Mouse (Mus musculus) liver, embryonic 14.5 days (tissue): ENCODE measurements around the gene Ywhab. TPM values are rescaled to one million over a fixed set of nuclear protein-coding genes. Genes with fewer than 3 reads are reported as not detected.

Experiments
- ATAC-seq: fragments of 200-750 bp; cut with Nextera tagmentation; 2 replicates; pipeline ENCODE4 v1.8.0; 2017; ENCODE audit warnings: moderate number of reproducible peaks, mild to moderate bottlenecking, moderate library complexity; ENCODE audit not compliant: insufficient read depth
- DNase-seq, 3 experiments: peaks; one replicate each; pipeline ENCODE4 v3.0.0-alpha.2; 2012 to 2013; ENCODE audit warnings: low read depth in 3 of 3, low spot score in 3 of 3
- H3K27ac ChIP-seq: fragments of 300-500 bp; sonication (generic); 2 replicates; pipeline ENCODE4 v1.5.1; 2014; ENCODE audit warnings: moderate library complexity, mild to moderate bottlenecking, control low read depth, inconsistent platforms
- H3K27me3 ChIP-seq: fragments of 300-500 bp; sonication (generic); 2 replicates; pipeline ENCODE4 v1.6.1; 2014; ENCODE audit warnings: mild to moderate bottlenecking, low read length, moderate library complexity; ENCODE audit not compliant: control insufficient read depth, insufficient read depth
- H3K36me3 ChIP-seq: fragments of 300-500 bp; sonication (generic); replicated peaks from 2 replicates; pipeline ENCODE4 v1.6.1; 2014; ENCODE audit warnings: low read depth; ENCODE audit not compliant: control insufficient read depth, insufficient read depth
- H3K4me1 ChIP-seq, 2 experiments: fragments of 200-500 bp in 1 of 2; fragments of 300-500 bp in 1 of 2; sonication (generic) in 1 of 2; replicated peaks; 2 replicates each; pipeline ENCODE4 v1.6.1; 2012 to 2014; ENCODE audit warnings: antibody characterized with exemption in 1 of 2, inconsistent platforms in 1 of 2, low read length in 1 of 2; ENCODE audit not compliant: control insufficient read depth in 2 of 2, insufficient read depth in 2 of 2
- H3K4me2 ChIP-seq: fragments of 300-500 bp; sonication (generic); 2 replicates; pipeline ENCODE4 v1.6.1; 2014; ENCODE audit warnings: low read depth, mild to moderate bottlenecking, control low read depth, moderate library complexity
- H3K4me3 ChIP-seq, 2 experiments: fragments of 200-500 bp in 1 of 2; fragments of 300-500 bp in 1 of 2; sonication (generic) in 1 of 2; 2 replicates each; pipeline ENCODE4 v1.5.1; 2012 to 2014; ENCODE audit warnings: low read depth in 2 of 2, low read length in 2 of 2, mild to moderate bottlenecking in 2 of 2, control low read depth in 1 of 2, inconsistent platforms in 1 of 2, moderate library complexity in 1 of 2; ENCODE audit not compliant: insufficient read depth in 1 of 2
- H3K9ac ChIP-seq: fragments of 300-500 bp; sonication (generic); replicated peaks from 2 replicates; pipeline ENCODE4 v1.6.1; 2014; ENCODE audit warnings: mild to moderate bottlenecking, control low read depth, moderate library complexity
- H3K9me3 ChIP-seq: fragments of 300-500 bp; sonication (generic); 2 replicates; pipeline ENCODE4 v1.6.1; 2016; ENCODE audit warnings: low read length, mixed read lengths; ENCODE audit not compliant: control insufficient read depth
- CTCF ChIP-seq: IDR thresholded peaks from 2 replicates; pipeline ENCODE4 v1.5.1; 2016; ENCODE audit warnings: antibody characterized with exemption, low read depth, control low read depth
- EP300 ChIP-seq: IDR thresholded peaks from 2 replicates; pipeline ENCODE4 v1.6.1; 2016; ENCODE audit warnings: antibody characterized with exemption, low read depth
- WGBS: fragments of 180-500 bp; shearing (Covaris S2); extraction: QIAGEN DNeasy Blood & Tissue Kit; methylation state at CpG from one replicate; pipeline ENCODE4 v1.1.7; 2014; ENCODE audit not compliant: insufficient replicate concordance; 5-methylcytosine and 5-hydroxymethylcytosine counted together
- polyA plus RNA-seq, 2 experiments: library from polyadenylated mRNA; depleted of rRNA in 1 of 2; stranded (reverse) in 1 of 2; unstranded in 1 of 2; fragments of >200 nt; fragmentation: Nextera tagmentation in 1 of 2; extraction: Ambion mirVana in 1 of 2; gene quantifications; 2 replicates each; pipeline versions ENCODE4 v1.2.1 to v1.2.3; 2012 to 2014

Ywhab gene
- polyA plus RNA-seq, 2 experiments, result 32.3 to 79.6 TPM

GRCm38 (mm10) chr2:163976448-163976847, 18.3 kb upstream of the Ywhab start:
- Histone ChIP-seq H3K27ac (no peak overlapping the region), H3K4me2 (no peak overlapping the region), H3K4me3 (no peak overlapping the region), H3K36me3 (no peaks in the 10 kb centered on the region), H3K4me1 (no peaks in the 10 kb centered on the region), H3K9ac (no peak overlapping the region), H3K9me3 (no peaks in the 10 kb centered on the region), H3K27me3 (no peaks in the 10 kb centered on the region)
- TF ChIP-seq CTCF, result no peak
- TF ChIP-seq EP300, result no peak
- WGBS, result 72% methylated on average over 6 of the region's 7 CpGs
- DNase-seq (no peak), ATAC-seq (no peak)

GRCm38 (mm10) chr2:163987233-163987632, 7.5 kb upstream of the Ywhab start:
- Histone ChIP-seq H3K4me1 (peaks cover 0 to 9% of the 10 kb centered on the region in 2 experiments; a peak in 2 of 4 replicates), H3K27ac (no peak overlapping the region), H3K4me2 (no peak overlapping the region), H3K4me3 (no peak overlapping the region), H3K9ac (no peak overlapping the region), H3K27me3 (no peaks in the 10 kb centered on the region), H3K36me3 (no peaks in the 10 kb centered on the region), H3K9me3 (no peaks in the 10 kb centered on the region)
- WGBS, result 29% methylated on average over 8 of the region's 8 CpGs
- DNase-seq (no peak), ATAC-seq (no peak)
- TF ChIP-seq EP300 (no peak), CTCF (no peak)

GRCm38 (mm10) chr2:163992871-163993270, 1.9 kb upstream of the Ywhab start:
- Histone ChIP-seq H3K36me3 (no peaks in the 10 kb centered on the region; the same call in 1 of the 2 replicates), H3K4me2 (no peak overlapping the region), H3K4me3 (no peak overlapping the region), H3K27me3 (no peaks in the 10 kb centered on the region), H3K4me1 (peaks cover 14 to 20% of the 10 kb centered on the region in 2 experiments), H3K9me3 (no peaks in the 10 kb centered on the region), H3K9ac (no peak overlapping the region), H3K27ac (no peak overlapping the region)
- TF ChIP-seq EP300 (no peak), CTCF (no peak)
- DNase-seq, result no peak
- no peak for ATAC-seq
- WGBS, result 80% methylated on average over 2 of the region's 2 CpGs

- peaks cover 14 to 19% of the 10 kb centered on the region in 2 experiments for H3K4me1 ChIP-seq
- WGBS, result under 1% methylated on average over 79 of the region's 79 CpGs
- no peaks in the 10 kb centered on the region; the same call in 1 of the 2 replicates for H3K36me3 ChIP-seq
- H3K9me3 ChIP-seq, result no peaks in the 10 kb centered on the region
- H3K4me2 ChIP-seq, result peak overlapping the region; percentile 85
- H3K4me3 ChIP-seq, result peak overlapping the region; percentile 85 to 96
- DNase-seq (peak; percentile 90 to 93 (median 91)), ATAC-seq (peak; percentile 99)
- H3K27me3 ChIP-seq, result no peaks in the 10 kb centered on the region
- peak overlapping the region; percentile 80 for H3K27ac ChIP-seq
- peak overlapping the region; percentile 91 for H3K9ac ChIP-seq
- TF ChIP-seq EP300, result no peak
- no peak for TF ChIP-seq CTCF
Observed at GRCm38 (mm10) chr2:163994977-163995862, 460 bp downstream of the Ywhab start.

GRCm38 (mm10) chr2:163996275-163996674, 1.5 kb downstream of the Ywhab start:
- no peak overlapping the region for H3K27ac ChIP-seq
- ATAC-seq, result no peak
- 52% methylated on average over 6 of the region's 6 CpGs for WGBS

More at GRCm38 (mm10) chr2:163996275-163996674, 1.5 kb downstream of the Ywhab start:
- H3K9me3 ChIP-seq, result no peaks in the 10 kb centered on the region
- H3K4me1 ChIP-seq, result peaks cover 14 to 19% of the 10 kb centered on the region in 2 experiments
- no peak for DNase-seq
- H3K9ac ChIP-seq, result peak overlapping the region; percentile 91
- H3K4me3 ChIP-seq, result peak overlapping the region; percentile 69 to 85
- H3K36me3 ChIP-seq, result no peaks in the 10 kb centered on the region; the same call in 1 of the 2 replicates
- no peak for TF ChIP-seq CTCF
- no peak for TF ChIP-seq EP300
- H3K4me2 ChIP-seq, result peak overlapping the region; percentile 85
- H3K27me3 ChIP-seq, result no peaks in the 10 kb centered on the region
